Mouse (Mus musculus): ENCODE results near the gene Rprd2. TPM values are rescaled to one million over a fixed set of nuclear protein-coding genes. Genes with fewer than 3 reads are reported as not detected.

The Rprd2 gene
- 13.3 and 13.6 TPM in 2 replicates for polyA plus RNA-seq (2015; fragmentation: Nextera tagmentation; extraction: Ambion mirVana)

GRCm38 (mm10) chr3:95818571-95819288 lies at the start of gene Rprd2:
Gene Rprd2 (minus strand): TSS chr3:95818863.

GRCm38 (mm10) chr3:95855502-95856089 lies 36.9 kb upstream of the Rprd2 start, which contains the start of gene Prpf3:
Gene Prpf3 (minus strand): TSS chr3:95855885.

GRCm38 (mm10) chr3:95760106-95760505 lies 58.6 kb downstream of the Rprd2 start, which contains the start of gene Tars2:
Gene Tars2 (minus strand): TSS chr3:95760206.

DNA sequence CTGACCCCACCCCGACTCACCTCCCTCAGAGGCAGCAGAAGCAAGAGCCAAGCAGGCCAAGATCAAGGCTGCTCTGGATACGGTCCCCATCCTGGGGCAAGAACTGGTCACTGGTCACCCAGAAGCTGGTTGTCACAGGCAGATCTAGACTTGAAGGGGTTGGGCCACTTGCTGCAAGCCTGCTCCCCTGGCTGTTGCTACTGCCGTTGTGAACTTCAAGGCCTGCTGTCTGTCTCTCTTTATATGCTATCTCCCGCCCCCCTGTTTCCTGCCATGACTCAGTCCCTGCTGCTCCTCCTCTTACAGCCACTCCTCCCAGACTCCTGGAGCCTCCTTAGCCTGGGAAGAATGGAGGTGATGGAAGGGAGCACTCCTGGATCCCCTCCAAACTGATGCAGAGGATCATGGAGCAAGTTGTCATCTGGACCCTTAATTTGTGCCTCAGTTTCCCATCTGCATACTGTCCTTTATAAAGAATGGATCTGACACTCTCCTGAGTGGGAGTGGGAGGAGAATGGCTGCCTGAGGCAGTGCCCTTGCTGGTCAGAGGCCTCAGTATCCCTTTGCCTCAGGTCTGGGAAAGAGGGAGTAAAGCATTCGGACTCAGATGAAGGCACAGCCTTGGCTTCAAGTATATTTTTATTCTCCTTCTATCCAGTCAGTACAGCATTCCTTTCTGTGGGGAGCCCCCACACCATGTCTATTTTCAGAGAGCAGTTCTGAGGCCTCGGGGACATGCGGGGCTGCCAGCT lies 79.1 kb downstream of the Rprd2 start, which contains the start of gene Ecm1:
TSS of gene Ecm1 (minus strand) at position 217 of the 752 bp plus-strand sequence.

Other genes with a start within 250 kb of the Rprd2 start
- gene Golph3l, start 229.9 kb downstream of the Rprd2 start, polyA plus RNA-seq (2015; fragmentation: Nextera tagmentation; extraction: Ambion mirVana), result 25.2 and 25.6 TPM in 2 replicates
- gene Ensa, start 193.9 kb downstream of the Rprd2 start, polyA plus RNA-seq (2015; fragmentation: Nextera tagmentation; extraction: Ambion mirVana), result 40.4 and 42.2 TPM in 2 replicates
- 55.0 and 55.3 TPM in 2 replicates for gene Mcl1, start 160.1 kb downstream of the Rprd2 start, polyA plus RNA-seq (2015; fragmentation: Nextera tagmentation; extraction: Ambion mirVana)
- gene Adamtsl4, start 130.9 kb downstream of the Rprd2 start, polyA plus RNA-seq (2015; fragmentation: Nextera tagmentation; extraction: Ambion mirVana), result 1.9 and 3.0 TPM in 2 replicates
- 26.6 and 30.1 TPM in 2 replicates for gene Ecm1, start 79.3 kb downstream of the Rprd2 start, polyA plus RNA-seq (2015; fragmentation: Nextera tagmentation; extraction: Ambion mirVana)
- gene Tars2, start 58.7 kb downstream of the Rprd2 start, polyA plus RNA-seq (2015; fragmentation: Nextera tagmentation; extraction: Ambion mirVana), result 30.3 and 33.5 TPM in 2 replicates
- gene Prpf3, start 37.0 kb upstream of the Rprd2 start, polyA plus RNA-seq (2015; fragmentation: Nextera tagmentation; extraction: Ambion mirVana), result 25.4 and 27.7 TPM in 2 replicates
- 226 and 236 TPM in 2 replicates for gene Mrps21, start 52.7 kb upstream of the Rprd2 start, polyA plus RNA-seq (2015; fragmentation: Nextera tagmentation; extraction: Ambion mirVana)
- gene Ciart, start 63.4 kb upstream of the Rprd2 start, polyA plus RNA-seq (2015; fragmentation: Nextera tagmentation; extraction: Ambion mirVana), result 0.75 and 1.0 TPM in 2 replicates
- 18.9 and 21.4 TPM in 2 replicates for gene BC028528, start 73.1 kb upstream of the Rprd2 start, polyA plus RNA-seq (2015; fragmentation: Nextera tagmentation; extraction: Ambion mirVana)
- 18.8 and 19.8 TPM in 2 replicates for gene Aph1a, start 75.1 kb upstream of the Rprd2 start, polyA plus RNA-seq (2015; fragmentation: Nextera tagmentation; extraction: Ambion mirVana)
- 0.22 and 0.42 TPM in 2 replicates for gene Car14, start 85.8 kb upstream of the Rprd2 start, polyA plus RNA-seq (2015; fragmentation: Nextera tagmentation; extraction: Ambion mirVana)
- 238 and 265 TPM in 2 replicates for gene Anp32e, start 110.4 kb upstream of the Rprd2 start, polyA plus RNA-seq (2015; fragmentation: Nextera tagmentation; extraction: Ambion mirVana)
- gene Plekho1, start 177.1 kb upstream of the Rprd2 start, polyA plus RNA-seq (2015; fragmentation: Nextera tagmentation; extraction: Ambion mirVana), result 16.2 and 21.1 TPM in 2 replicates
- gene Vps45, start 239.6 kb upstream of the Rprd2 start, polyA plus RNA-seq (2015; fragmentation: Nextera tagmentation; extraction: Ambion mirVana), result 23.9 and 26.4 TPM in 2 replicates